Mouse (Mus musculus): ENCODE results near the gene Map3k1.

Gene Map3k1

DNA sequence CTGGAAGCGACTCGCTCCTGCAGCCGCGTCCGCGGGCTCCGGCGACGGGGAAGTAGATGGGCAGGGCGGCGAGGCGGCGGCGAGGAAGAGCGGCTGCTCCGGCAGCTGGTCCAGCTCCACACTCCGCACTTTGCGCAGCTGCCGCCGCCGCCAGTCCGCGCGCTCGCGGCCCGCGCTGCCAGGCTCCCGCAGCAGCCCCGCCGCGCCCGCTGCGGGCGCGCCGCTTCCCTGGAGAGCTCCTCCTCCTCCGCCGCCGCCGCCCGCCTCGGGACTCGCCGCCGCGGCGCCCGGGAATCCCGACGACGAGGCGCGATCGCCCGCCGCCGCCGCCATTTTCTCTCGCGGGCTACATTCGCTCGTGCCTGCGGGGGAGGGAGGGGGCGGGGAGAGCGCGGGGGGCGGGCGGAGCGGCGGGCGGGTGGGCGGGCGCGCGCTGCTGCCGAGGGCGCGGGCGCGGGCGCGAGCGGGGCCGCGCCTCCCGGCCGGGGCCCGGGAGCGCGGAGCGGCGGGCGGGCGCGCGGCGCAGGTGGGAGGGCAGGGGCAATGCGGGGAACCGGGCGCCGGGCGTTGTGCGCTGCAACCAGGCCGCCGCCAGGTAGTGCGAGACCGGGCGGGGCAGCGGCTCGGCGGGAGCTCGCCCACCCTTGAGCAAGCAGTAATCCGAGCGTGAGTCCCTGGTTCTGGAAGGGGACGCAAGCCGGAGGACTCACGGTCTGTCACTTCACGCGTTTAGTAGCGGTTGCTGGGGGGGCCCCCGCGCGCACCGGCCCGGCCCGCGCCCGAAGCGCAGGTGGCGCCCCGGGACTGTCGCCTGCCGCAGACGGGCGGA lies at the start of gene Map3k1:
Gene Map3k1 (minus strand): TSS at position 357 of the 829 bp plus-strand sequence.
- peak; percentile 53 for DNase-seq (ENCODE audit: low read depth, low spot score)

- DNase-seq (ENCODE audit: low read depth, low spot score) = no peak
Observed at GRCm38 (mm10) chr13:111856786-111857455, 48.1 kb upstream of the Map3k1 start.

GRCm38 (mm10) chr13:111856232-111856631 lies 47.4 kb upstream of the Map3k1 start:
- DNase-seq (ENCODE audit: low read depth, low spot score) = no peak

DNA sequence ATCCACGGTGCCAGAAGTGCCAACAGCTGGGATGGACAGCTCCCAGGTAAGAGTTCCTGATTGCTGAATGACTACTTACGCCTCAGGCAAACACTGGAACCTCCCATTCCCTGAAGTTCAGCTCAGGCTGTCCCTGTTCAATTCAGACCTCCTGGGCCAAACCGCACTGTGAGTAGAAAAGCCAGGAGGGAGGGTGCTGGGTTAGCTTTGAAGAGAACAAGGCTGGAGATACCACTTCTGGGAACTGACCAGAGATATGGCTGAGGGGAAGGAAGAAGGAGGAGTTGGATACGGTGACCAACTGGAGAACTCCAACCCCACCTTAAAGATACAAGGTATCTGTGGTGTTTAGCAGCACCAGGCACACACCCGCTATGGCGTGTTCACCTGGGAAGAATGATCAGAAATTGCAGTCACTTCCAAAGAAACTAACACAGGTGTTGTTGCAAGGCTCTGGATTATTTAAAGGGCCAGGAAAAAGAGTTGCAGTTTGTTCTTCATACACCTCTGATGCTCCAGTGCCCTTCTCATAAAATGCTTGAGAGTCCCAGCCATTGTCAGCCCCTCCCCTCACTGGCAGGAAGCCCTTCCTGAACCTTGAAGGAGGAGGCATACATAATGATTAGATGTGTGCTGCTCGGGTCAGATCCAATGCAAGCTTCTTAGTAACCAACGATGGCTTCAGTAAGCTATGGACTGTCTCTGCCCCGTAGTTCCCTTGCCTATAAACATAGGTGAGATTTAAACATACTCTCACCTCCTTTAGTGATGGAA lies 43.8 kb upstream of the Map3k1 start:
- DNase-seq (ENCODE audit: low read depth, low spot score) = no peak

- no peak for DNase-seq (ENCODE audit: low read depth, low spot score)
Observed at GRCm38 (mm10) chr13:111850046-111850837, 41.4 kb upstream of the Map3k1 start.

GRCm38 (mm10) chr13:111845471-111845870 lies 36.7 kb upstream of the Map3k1 start:
- DNase-seq (ENCODE audit: low read depth, low spot score) = no peak

- no peak for DNase-seq (ENCODE audit: low read depth, low spot score)
Observed at GRCm38 (mm10) chr13:111844313-111844712, 35.5 kb upstream of the Map3k1 start.

DNA sequence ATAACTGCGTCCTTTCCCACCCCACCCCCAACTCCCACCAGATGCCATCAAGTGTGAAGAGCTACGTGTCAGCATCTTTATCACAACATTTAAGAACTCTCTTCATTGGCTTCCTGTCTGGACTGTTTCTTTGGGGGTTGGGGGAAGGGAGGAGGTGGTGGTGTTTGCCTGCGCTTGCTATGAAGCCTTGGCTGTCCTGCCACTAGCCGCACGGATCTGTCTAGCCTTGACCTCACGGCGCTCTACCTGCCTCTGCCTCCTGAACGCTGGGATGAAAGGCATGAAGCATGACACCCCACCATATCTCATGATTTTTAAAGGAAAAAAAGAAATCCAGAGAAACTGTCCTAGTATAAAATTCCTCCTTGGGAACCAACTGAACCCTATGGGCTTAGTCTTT lies 27.0 kb upstream of the Map3k1 start:
- no peak for DNase-seq (ENCODE audit: low read depth, low spot score)

- no peak for DNase-seq (ENCODE audit: low read depth, low spot score)
Observed at GRCm38 (mm10) chr13:111834613-111835012, 25.8 kb upstream of the Map3k1 start.

DNA sequence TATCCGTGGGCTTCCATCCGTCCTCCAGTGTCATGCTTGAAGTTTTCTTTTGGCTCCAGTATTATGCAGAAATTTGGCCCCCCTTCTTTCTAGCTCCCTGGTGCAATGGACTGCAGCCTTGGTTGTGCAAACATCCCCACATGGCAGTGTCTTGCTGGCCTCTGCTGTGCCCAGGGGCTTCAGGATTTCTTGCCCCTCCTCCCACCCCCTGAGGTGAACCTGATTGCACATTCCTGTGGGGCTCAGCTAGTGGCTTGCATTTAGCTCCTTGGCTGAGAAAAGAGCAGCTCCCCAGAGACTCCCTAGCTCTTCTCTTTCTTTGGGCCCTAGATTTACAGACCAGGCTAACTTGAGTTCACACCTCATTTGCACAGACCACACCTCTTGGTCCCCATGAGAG lies 20.7 kb upstream of the Map3k1 start:
- no peak for DNase-seq (ENCODE audit: low read depth, low spot score)

DNA sequence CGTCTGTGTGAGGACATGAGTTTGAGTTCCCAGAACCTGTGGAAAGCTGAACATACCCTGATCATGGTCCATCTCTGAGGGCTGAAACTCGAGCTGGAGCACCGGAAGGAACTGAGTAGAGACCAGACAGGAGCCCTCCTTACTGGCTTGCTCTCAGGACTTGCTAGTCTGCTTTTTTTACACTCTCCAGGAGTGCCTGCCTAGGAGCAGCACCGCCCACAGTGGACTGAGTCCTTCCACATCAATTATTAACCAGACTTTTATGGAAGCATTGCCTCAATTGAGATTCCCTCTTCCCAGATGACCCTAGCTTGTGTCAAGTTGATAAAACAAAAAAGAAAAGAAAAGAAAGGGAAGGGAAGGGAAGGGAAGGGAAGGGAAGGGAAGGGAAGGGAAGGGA lies 18.7 kb upstream of the Map3k1 start:
- DNase-seq (ENCODE audit: low read depth, low spot score) = no peak

- no peak for DNase-seq (ENCODE audit: low read depth, low spot score)
Observed at GRCm38 (mm10) chr13:111824178-111824577, 15.4 kb upstream of the Map3k1 start.

GRCm38 (mm10) chr13:111821727-111822375 lies 13.1 kb upstream of the Map3k1 start:
- DNase-seq (ENCODE audit: low read depth, low spot score) = no peak

- no peak for DNase-seq (ENCODE audit: low read depth, low spot score)
Observed at GRCm38 (mm10) chr13:111819618-111820385, 11.0 kb upstream of the Map3k1 start.

DNA sequence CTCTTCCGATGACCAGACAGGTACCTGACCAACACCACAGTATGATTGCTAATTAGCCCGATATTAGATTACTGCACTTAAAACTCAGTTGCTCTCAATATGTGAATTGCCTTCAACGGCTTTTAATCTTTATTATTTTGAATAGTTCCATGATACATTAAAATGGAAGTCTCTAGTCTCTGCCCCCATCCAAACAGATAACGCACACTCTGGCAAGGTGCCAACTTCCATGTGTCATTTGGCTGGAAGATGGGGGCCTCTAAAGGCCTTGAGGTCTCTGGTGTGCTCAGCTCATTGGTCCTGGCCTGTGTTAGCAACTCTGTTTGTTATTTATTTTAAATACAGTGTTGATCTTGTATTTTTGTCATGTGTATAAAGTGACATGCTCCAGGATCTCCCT lies 10.3 kb upstream of the Map3k1 start:
- no peak for DNase-seq (ENCODE audit: low read depth, low spot score)

DNA sequence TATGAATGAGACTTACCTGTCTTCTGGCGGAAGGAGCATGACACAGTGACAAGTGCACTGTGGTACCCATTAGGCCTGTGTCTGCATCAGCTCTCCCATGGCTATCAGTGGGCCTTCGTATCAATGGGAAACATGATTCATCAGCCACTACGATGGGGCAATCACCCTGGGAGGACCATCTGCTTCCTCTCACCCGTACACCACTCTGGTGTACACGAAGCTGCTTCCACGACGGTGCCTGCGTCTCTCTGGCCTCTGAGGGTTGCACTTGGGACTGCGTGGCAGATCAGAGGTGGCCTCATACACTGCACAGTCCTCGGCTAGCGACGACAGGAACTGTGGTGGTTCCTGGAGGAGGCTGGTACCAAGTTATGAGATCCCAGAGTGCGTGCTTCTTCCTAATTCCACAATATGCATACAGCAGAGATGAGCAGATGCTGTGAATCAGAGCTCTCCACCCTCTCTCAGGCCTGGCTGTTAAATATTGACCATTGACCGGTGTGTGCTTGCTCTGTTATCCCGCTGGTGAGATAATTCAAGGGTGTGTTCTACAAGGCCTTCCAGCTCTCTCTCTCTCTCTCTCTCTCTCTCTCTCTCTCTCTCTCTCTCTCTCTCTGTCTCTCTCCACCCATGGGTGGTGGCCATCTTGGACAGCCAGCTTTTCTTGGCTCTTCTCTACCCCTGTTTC lies 9.6 kb upstream of the Map3k1 start:
- DNase-seq (ENCODE audit: low read depth, low spot score) = no peak

- no peak for DNase-seq (ENCODE audit: low read depth, low spot score)
Observed at GRCm38 (mm10) chr13:111817773-111818172, 9.0 kb upstream of the Map3k1 start.

- no peak for DNase-seq (ENCODE audit: low read depth, low spot score)
Observed at GRCm38 (mm10) chr13:111816431-111816830, 7.6 kb upstream of the Map3k1 start.

DNA sequence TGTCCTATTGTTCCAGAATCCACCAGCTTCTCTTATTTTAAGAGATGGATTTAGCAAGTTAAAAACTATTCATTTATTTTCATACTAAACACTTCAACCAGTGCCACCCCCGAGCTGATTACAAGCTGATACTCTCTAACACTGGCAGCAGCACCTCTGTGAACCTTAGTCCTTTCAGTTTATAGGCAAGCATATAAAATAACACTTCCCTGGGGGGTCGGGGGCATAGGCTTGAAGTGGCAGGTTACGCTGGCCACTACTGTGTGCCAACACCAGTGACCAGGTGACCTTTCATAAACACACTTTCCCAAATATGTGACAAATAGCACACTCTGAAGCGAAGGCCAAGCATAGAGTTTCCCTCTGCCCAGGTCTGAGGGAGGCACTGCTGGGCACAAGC lies 6.7 kb upstream of the Map3k1 start:
- no peak for DNase-seq (ENCODE audit: low read depth, low spot score)

GRCm38 (mm10) chr13:111815017-111815416 lies 6.2 kb upstream of the Map3k1 start:
- DNase-seq (ENCODE audit: low read depth, low spot score) = no peak

All from embryo, embryonic 11.5 days (tissue).